Mouse (Mus musculus): ENCODE measurements at regions not wholly inside any gene's neighbourhood (a gene's known extent, or its start where the extent isn't known, plus 50 kb on each side); places are given as distances from the start of the nearest gene placed in this dataset.

- TF ChIP-seq CTCF (IDR thresholded peaks at IDR 0.05; ENCODE audit: borderline replicate concordance, insufficient read depth, low read length) (no peak), POLR2A (IDR thresholded peaks at IDR 0.05; ENCODE audit: low read depth, low read length) (no peak)
These were observed 55.8 kb upstream of the Ccn6 start for GRCm38 (mm10) chr10:39219366-39219765.

All from embryonic fibroblast, embryonic 13.5 days (primary cell).